Mouse (Mus musculus) intestine, embryonic 14.5 days (tissue): ENCODE measurements at regions not wholly inside any gene's neighbourhood (a gene's known extent, or its start where the extent isn't known, plus 50 kb on each side); places are given as distances from the start of the nearest gene placed in this dataset.

Experiments used
- ATAC-seq: fragments of 200-750 bp; cut with Nextera tagmentation; replicated peaks from 2 replicates; pipeline ENCODE4 v1.8.0; 2017; ENCODE audit warnings: low read depth, moderate number of reproducible peaks, moderate TSS enrichment, moderate library complexity; ENCODE audit not compliant: low FRiP score, low TSS enrichment
- DNase-seq: peaks from one replicate; pipeline ENCODE4 v3.0.0-alpha.2; 2018; ENCODE audit warnings: low spot score
- H3K27ac ChIP-seq: fragments of 300-500 bp; sonication (generic); 2 replicates; pipeline ENCODE4 v1.5.1; 2014; ENCODE audit warnings: low read depth, mild to moderate bottlenecking, control low read depth
- H3K27me3 ChIP-seq: fragments of 300-500 bp; sonication (generic); replicated peaks from 2 replicates; pipeline ENCODE4 v1.6.1; 2014; ENCODE audit warnings: low read length, control low read depth; ENCODE audit not compliant: control insufficient read depth, insufficient read depth
- H3K36me3 ChIP-seq: fragments of 300-500 bp; sonication (generic); 2 replicates; pipeline ENCODE4 v1.6.1; 2014; ENCODE audit warnings: low read length, control low read depth; ENCODE audit not compliant: control insufficient read depth, insufficient read depth
- H3K4me1 ChIP-seq: fragments of 300-500 bp; sonication (generic); replicated peaks from 2 replicates; pipeline ENCODE4 v1.6.1; 2014; ENCODE audit warnings: low read length, control low read depth, mixed read lengths; ENCODE audit not compliant: control insufficient read depth, insufficient read depth
- H3K4me2 ChIP-seq: fragments of 300-500 bp; sonication (generic); 2 replicates; pipeline ENCODE4 v1.6.1; 2014; ENCODE audit warnings: low read length
- H3K4me3 ChIP-seq: fragments of 300-500 bp; sonication (generic); 2 replicates; pipeline ENCODE4 v1.5.1; 2014; ENCODE audit warnings: low read depth, low read length, control low read depth, mixed read lengths
- H3K9ac ChIP-seq: fragments of 300-500 bp; sonication (generic); 2 replicates; pipeline ENCODE4 v1.6.1; 2014; ENCODE audit warnings: mild to moderate bottlenecking, low read length
- H3K9me3 ChIP-seq: fragments of 300-500 bp; sonication (generic); 2 replicates; pipeline ENCODE4 v1.6.1; 2016; ENCODE audit warnings: low read length, control low read depth; ENCODE audit not compliant: control insufficient read depth
- WGBS: fragments of 180-500 bp; shearing (Covaris S2); extraction: QIAGEN DNeasy Blood & Tissue Kit; methylation state at CpG from one replicate; pipeline ENCODE4 v1.1.7; 2014; 5-methylcytosine and 5-hydroxymethylcytosine counted together

DNA sequence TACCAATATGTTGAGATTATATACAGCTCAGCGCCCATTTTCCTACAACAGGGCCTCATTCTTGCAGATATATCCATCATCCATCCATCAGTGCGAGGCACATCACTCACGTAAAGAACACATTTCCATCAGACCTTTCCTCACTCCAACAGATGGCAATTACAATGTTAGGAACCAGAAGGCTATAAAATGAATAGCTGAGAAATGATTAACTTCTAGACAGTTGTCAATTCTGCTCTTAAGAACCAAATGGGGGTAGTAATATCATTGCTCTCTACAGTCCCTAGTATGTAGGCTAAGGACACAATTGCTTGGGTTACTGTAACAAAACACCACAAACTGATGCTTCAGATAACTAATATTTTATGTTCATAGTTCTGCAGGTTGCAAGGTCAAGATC, 176.1 kb upstream of the Sash1 start:
- no peaks in the 10 kb centered on the region for H3K4me1 ChIP-seq

GRCm38 (mm10) chr10:9055274-9055673, 169.4 kb upstream of the Sash1 start:
- no peak overlapping the region for H3K27ac ChIP-seq
- no peaks in the 10 kb centered on the region for H3K4me1 ChIP-seq
- H3K4me2 ChIP-seq, result no peak overlapping the region
- no peaks in the 10 kb centered on the region for H3K36me3 ChIP-seq
- 81% methylated on average over 3 of the region's 3 CpGs for WGBS
- no peaks in the 10 kb centered on the region for H3K9me3 ChIP-seq
- H3K9ac ChIP-seq, result no peak overlapping the region
- DNase-seq, result no peak
- H3K4me3 ChIP-seq, result no peak overlapping the region
- no peaks in the 10 kb centered on the region for H3K27me3 ChIP-seq
- ATAC-seq, result no peak

More for the DNA sequence above, 176.1 kb upstream of the Sash1 start:
- DNase-seq (no peak), ATAC-seq (no peak)
- Histone ChIP-seq H3K4me3 (no peak overlapping the region), H3K27me3 (no peaks in the 10 kb centered on the region), H3K9me3 (no peaks in the 10 kb centered on the region), H3K9ac (no peak overlapping the region), H3K36me3 (no peaks in the 10 kb centered on the region), H3K27ac (no peak overlapping the region), H3K4me2 (no peak overlapping the region)
- 78% methylated on average over 3 of the region's 3 CpGs for WGBS

- DNase-seq (no peak), ATAC-seq (no peak)
- Histone ChIP-seq H3K9ac (no peak overlapping the region), H3K27ac (no peak overlapping the region), H3K4me2 (no peak overlapping the region), H3K9me3 (no peaks in the 10 kb centered on the region), H3K36me3 (no peaks in the 10 kb centered on the region), H3K4me1 (no peaks in the 10 kb centered on the region), H3K27me3 (no peaks in the 10 kb centered on the region), H3K4me3 (no peak overlapping the region)
- WGBS, result 45% methylated on average over 4 of the region's 4 CpGs
These were observed 167.5 kb upstream of the Sash1 start for GRCm38 (mm10) chr10:9053371-9053770.

GRCm38 (mm10) chr10:9047341-9047740, 161.5 kb upstream of the Sash1 start:
- H3K4me2 ChIP-seq, result no peak overlapping the region
- no peaks in the 10 kb centered on the region for H3K36me3 ChIP-seq
- H3K4me1 ChIP-seq, result no peaks in the 10 kb centered on the region
- H3K9me3 ChIP-seq, result no peaks in the 10 kb centered on the region
- DNase-seq (no peak), ATAC-seq (no peak)
- H3K27me3 ChIP-seq, result no peaks in the 10 kb centered on the region
- WGBS, result 93% methylated on average over 4 of the region's 4 CpGs
- no peak overlapping the region for H3K4me3 ChIP-seq
- H3K27ac ChIP-seq, result no peak overlapping the region
- H3K9ac ChIP-seq, result no peak overlapping the region

DNA sequence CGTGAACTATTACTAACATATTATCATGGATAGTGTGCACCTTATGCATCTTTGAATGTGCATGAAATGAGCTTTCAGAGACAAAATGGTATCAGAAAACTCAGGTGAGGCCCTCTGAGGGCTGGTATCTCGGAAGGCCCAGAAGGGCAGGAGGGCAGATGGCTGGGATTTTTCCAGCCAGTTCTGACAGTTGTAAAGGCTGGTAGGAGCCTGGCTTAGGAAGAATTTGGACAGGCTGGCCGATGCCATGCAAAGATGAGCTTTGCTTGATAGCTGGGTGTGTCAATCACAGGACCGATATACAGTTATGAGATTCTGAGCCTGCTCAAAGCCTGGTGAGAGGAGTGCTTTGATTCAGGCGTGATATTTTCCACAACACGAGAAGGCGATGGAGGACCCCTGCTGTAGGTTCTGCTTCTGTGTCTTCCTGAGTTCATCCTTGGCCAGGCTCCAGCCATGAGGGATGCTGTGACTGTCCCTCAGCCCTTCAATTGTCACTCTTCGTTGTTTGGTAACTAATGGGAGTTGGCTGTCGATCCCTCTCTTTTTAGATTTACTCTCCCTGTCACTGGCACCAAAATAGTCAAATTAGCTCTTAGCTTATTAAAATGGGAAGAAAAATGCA, 159.0 kb upstream of the Sash1 start:
- WGBS, result 86% methylated on average over 9 of the region's 9 CpGs

GRCm38 (mm10) chr10:9043507-9043906, 157.6 kb upstream of the Sash1 start:
- 90% methylated on average over 1 of the region's 1 CpGs for WGBS
- no peak for ATAC-seq
- H3K27me3 ChIP-seq, result no peaks in the 10 kb centered on the region

More for the DNA sequence above, 159.0 kb upstream of the Sash1 start:
- H3K4me1 ChIP-seq, result no peaks in the 10 kb centered on the region
- no peak for ATAC-seq
- no peak for DNase-seq
- H3K9me3 ChIP-seq, result no peaks in the 10 kb centered on the region
- no peaks in the 10 kb centered on the region for H3K36me3 ChIP-seq
- no peak overlapping the region for H3K27ac ChIP-seq
- no peak overlapping the region for H3K4me2 ChIP-seq
- H3K9ac ChIP-seq, result no peak overlapping the region
- no peaks in the 10 kb centered on the region for H3K27me3 ChIP-seq
- H3K4me3 ChIP-seq, result no peak overlapping the region

GRCm38 (mm10) chr10:9030486-9030885, 144.6 kb upstream of the Sash1 start:
- Histone ChIP-seq H3K27me3 (no peaks in the 10 kb centered on the region), H3K27ac (no peak overlapping the region; the same call in 1 of the 2 replicates), H3K9me3 (no peaks in the 10 kb centered on the region), H3K4me1 (peaks cover 3% of the 10 kb centered on the region), H3K4me2 (no peak overlapping the region), H3K36me3 (no peaks in the 10 kb centered on the region), H3K4me3 (no peak overlapping the region), H3K9ac (no peak overlapping the region)
- DNase-seq (no peak), ATAC-seq (no peak)
- WGBS, result 77% methylated on average over 6 of the region's 6 CpGs

More at GRCm38 (mm10) chr10:9043507-9043906, 157.6 kb upstream of the Sash1 start:
- Histone ChIP-seq H3K4me2 (no peak overlapping the region), H3K27ac (no peak overlapping the region), H3K4me1 (no peaks in the 10 kb centered on the region), H3K9me3 (no peaks in the 10 kb centered on the region), H3K9ac (no peak overlapping the region), H3K4me3 (no peak overlapping the region), H3K36me3 (no peaks in the 10 kb centered on the region)
- DNase-seq, result no peak

- no peak for ATAC-seq
These were observed 143.6 kb upstream of the Sash1 start for GRCm38 (mm10) chr10:9029506-9029905.

GRCm38 (mm10) chr10:9027070-9027807, 141.4 kb upstream of the Sash1 start:
- Histone ChIP-seq H3K4me3 (no peak overlapping the region), H3K27ac (no peak overlapping the region), H3K36me3 (no peaks in the 10 kb centered on the region), H3K9me3 (no peaks in the 10 kb centered on the region), H3K4me2 (no peak overlapping the region), H3K27me3 (no peaks in the 10 kb centered on the region), H3K4me1 (peaks cover 3% of the 10 kb centered on the region), H3K9ac (no peak overlapping the region)
- 87% methylated on average over 12 of the region's 12 CpGs for WGBS
- DNase-seq (no peak), ATAC-seq (no peak)

More at GRCm38 (mm10) chr10:9029506-9029905, 143.6 kb upstream of the Sash1 start:
- 61% methylated on average over 6 of the region's 6 CpGs for WGBS
- Histone ChIP-seq H3K9me3 (no peaks in the 10 kb centered on the region), H3K4me1 (peaks cover 3% of the 10 kb centered on the region), H3K36me3 (no peaks in the 10 kb centered on the region), H3K4me2 (no peak overlapping the region), H3K27me3 (no peaks in the 10 kb centered on the region), H3K4me3 (no peak overlapping the region), H3K27ac (no peak overlapping the region), H3K9ac (no peak overlapping the region)
- no peak for DNase-seq
